Mouse (Mus musculus): ENCODE data around the gene Nipa2. TPM values are rescaled to one million over a fixed set of nuclear protein-coding genes. Genes with fewer than 3 reads are reported as not detected.

Nipa2 gene
- 44.1 TPM for polyA plus RNA-seq (2017; shearing (Covaris generic))

DNA sequence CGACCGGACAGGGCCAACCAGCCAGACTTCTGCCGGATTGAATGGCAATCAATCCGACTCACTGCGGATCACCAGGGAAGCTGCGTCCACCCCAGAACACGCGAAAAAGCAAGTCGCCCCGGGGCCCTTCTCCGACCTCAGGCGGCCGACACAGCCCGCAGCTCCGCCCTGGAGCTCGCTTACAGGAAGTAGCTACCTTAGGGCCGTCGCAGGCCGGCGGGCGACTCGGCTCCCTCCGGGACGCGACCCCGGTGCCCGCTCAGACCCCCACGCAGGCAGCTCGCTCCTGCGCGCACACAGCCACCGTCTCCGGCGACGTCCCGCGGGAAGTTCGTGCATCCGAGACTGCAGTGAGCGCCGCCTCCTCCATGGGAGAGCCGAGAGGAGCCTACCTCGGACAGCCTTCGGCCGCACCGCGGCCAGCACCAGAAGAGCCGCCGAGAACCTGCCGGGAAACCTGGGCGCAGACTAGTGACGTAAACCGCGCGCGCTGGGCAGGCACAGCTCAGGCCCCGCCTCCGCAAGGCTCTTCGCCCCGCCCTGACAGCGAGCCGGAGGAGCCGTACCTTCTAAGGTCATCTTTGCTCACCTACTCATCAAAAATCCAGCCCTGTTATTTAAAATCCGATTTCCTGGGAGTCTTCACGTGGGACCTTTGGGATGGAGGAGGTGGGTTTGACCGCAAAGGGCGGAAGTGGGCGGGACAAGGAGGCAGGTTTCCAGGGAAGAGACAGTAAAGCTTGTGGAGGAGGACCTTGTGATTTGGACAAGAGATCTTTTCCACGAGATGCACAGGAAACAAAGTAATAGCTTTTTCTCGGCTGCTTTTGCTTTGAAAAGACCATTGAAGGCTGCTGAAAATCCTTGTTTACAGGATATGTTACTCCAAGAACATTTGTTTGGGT lies at the start of gene Nipa2:
Gene Nipa2, minus strand, starts transcription at position 473 of the 905 bp plus-strand sequence.

Other genes with a start within 250 kb of the Nipa2 start
- 0.45 TPM for gene Siglech, start 194.3 kb downstream of the Nipa2 start, polyA plus RNA-seq (2017; shearing (Covaris generic))
- 53.6 TPM for gene Tubgcp5, start 168.3 kb downstream of the Nipa2 start, polyA plus RNA-seq (2017; shearing (Covaris generic))
- 139 TPM for gene Cyfip1, start 120.7 kb downstream of the Nipa2 start, polyA plus RNA-seq (2017; shearing (Covaris generic))
- not detected for gene Nipa1, start 57.5 kb upstream of the Nipa2 start, polyA plus RNA-seq (2017; shearing (Covaris generic))
- gene Herc2, start 87.7 kb upstream of the Nipa2 start, polyA plus RNA-seq (2017; shearing (Covaris generic)), result 36.4 TPM

Measured in inflammation-experienced regulatory T-cells, adult 16 weeks (primary cell).